Mouse (Mus musculus) lung, postnatal 0 days (tissue): ENCODE measurements at regions not wholly inside any gene's neighbourhood (a gene's known extent, or its start where the extent isn't known, plus 50 kb on each side); places are given as distances from the start of the nearest gene placed in this dataset.

Experiments
- ATAC-seq: fragments of 200-750 bp; cut with Nextera tagmentation; 2 replicates; pipeline ENCODE4 v1.8.0; 2017; ENCODE audit warnings: moderate library complexity
- DNase-seq: peaks from one replicate; pipeline ENCODE4 v3.0.0-alpha.2; 2016; ENCODE audit warnings: low spot score
- H3K27ac ChIP-seq: fragments of 300-500 bp; sonication (generic); 2 replicates; pipeline ENCODE4 v1.5.1; 2014; ENCODE audit warnings: antibody characterized with exemption, mild to moderate bottlenecking, low read length, mixed read lengths
- H3K27me3 ChIP-seq: fragments of 300-500 bp; sonication (generic); replicated peaks from 2 replicates; pipeline ENCODE4 v1.6.1; 2014; ENCODE audit warnings: low read length, mixed read lengths; ENCODE audit not compliant: insufficient read depth
- H3K36me3 ChIP-seq: fragments of 300-500 bp; sonication (generic); 2 replicates; pipeline ENCODE4 v1.6.1; 2014; ENCODE audit warnings: low read length, mixed read lengths; ENCODE audit not compliant: insufficient read depth
- H3K4me1 ChIP-seq: fragments of 300-500 bp; sonication (generic); 2 replicates; pipeline ENCODE4 v1.6.1; 2014; ENCODE audit warnings: antibody characterized with exemption, low read depth, low read length, mixed read lengths; ENCODE audit not compliant: insufficient read depth
- H3K4me2 ChIP-seq: fragments of 300-500 bp; sonication (generic); replicated peaks from 2 replicates; pipeline ENCODE4 v1.6.1; 2014; ENCODE audit warnings: low read depth, mild to moderate bottlenecking, low read length, moderate library complexity, mixed read lengths
- H3K4me3 ChIP-seq: fragments of 300-500 bp; sonication (generic); 2 replicates; pipeline ENCODE4 v1.5.1; 2014; ENCODE audit warnings: low read depth, low read length
- H3K9ac ChIP-seq: fragments of 300-500 bp; sonication (generic); replicated peaks from 2 replicates; pipeline ENCODE4 v1.6.1; 2014; ENCODE audit warnings: low read depth, mild to moderate bottlenecking
- H3K9me3 ChIP-seq: fragments of 300-500 bp; sonication (generic); 2 replicates; pipeline ENCODE4 v1.6.1; 2016; ENCODE audit warnings: low read length, mixed read lengths
- CTCF ChIP-seq: IDR thresholded peaks from 2 replicates; pipeline ENCODE4 v1.5.1; 2016; ENCODE audit warnings: antibody characterized with exemption, mild to moderate bottlenecking
- EP300 ChIP-seq: IDR thresholded peaks from 2 replicates; pipeline ENCODE4 v1.6.1; 2016; ENCODE audit warnings: antibody characterized with exemption, mild to moderate bottlenecking, control low read depth
- WGBS: fragments of 180-500 bp; shearing (Covaris S2); extraction: QIAGEN DNeasy Blood & Tissue Kit; methylation state at CpG from one replicate; pipeline ENCODE4 v1.1.7; 2014; 5-methylcytosine and 5-hydroxymethylcytosine counted together

DNA sequence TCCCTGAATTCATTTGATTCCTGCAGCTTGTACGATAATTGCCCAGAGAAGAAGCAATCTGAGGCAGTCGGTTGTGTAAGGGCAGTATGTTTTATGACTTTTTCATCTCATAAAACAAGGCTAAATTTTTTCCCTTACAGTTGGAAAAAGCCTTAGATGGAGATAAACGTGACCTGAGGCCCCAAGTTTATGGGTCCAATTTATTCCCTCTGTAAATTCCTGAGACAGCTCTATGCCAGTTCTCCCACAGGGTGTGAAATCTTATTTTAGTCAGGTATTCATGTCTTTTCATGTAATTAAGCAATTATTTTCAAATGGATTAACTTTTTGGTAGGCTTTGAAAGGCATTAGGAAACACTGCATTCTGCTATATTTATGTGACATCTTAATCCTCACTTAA is 164.7 kb upstream of the Slc39a10 start:
- no peak for DNase-seq

DNA sequence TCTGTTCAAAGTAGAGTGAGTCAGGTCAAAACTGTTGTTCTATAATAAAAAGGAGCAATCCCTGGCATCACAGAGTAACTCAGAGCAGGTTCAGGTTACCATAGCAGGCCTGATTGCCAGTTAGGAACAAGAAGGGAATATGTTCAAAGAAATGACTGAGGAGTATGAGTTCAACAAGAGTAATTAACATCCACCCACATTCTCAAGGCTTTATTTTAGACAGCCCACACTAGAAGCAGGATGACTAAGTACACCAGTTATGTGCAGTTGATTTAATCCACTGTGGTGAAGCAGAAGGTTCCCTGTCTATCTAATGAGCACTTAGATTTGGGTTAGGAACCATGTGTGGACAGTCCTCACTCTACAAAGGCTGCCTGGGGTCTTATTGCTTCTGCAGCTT is 158.5 kb upstream of the Slc39a10 start:
- H3K9me3 ChIP-seq: no peaks in the 10 kb centered on the region
- no peaks in the 10 kb centered on the region for H3K36me3 ChIP-seq
- H3K9ac ChIP-seq: no peak overlapping the region
- H3K27me3 ChIP-seq: no peaks in the 10 kb centered on the region
- no peaks in the 10 kb centered on the region for H3K4me1 ChIP-seq
- ATAC-seq (no peak), DNase-seq (no peak)
- no peak overlapping the region for H3K4me3 ChIP-seq
- no peak overlapping the region for H3K4me2 ChIP-seq
- H3K27ac ChIP-seq: no peak overlapping the region
- TF ChIP-seq EP300 (no peak), CTCF (no peak)

More for the DNA sequence above, 164.7 kb upstream of the Slc39a10 start:
- ATAC-seq: no peak
- H3K36me3 ChIP-seq: no peaks in the 10 kb centered on the region
- H3K4me2 ChIP-seq: no peak overlapping the region
- H3K27ac ChIP-seq: no peak overlapping the region
- no peak overlapping the region for H3K9ac ChIP-seq
- no peaks in the 10 kb centered on the region for H3K27me3 ChIP-seq
- TF ChIP-seq CTCF (no peak), EP300 (no peak)
- H3K9me3 ChIP-seq: no peaks in the 10 kb centered on the region
- 57% methylated on average over 3 of the region's 3 CpGs for WGBS
- H3K4me1 ChIP-seq: no peaks in the 10 kb centered on the region
- H3K4me3 ChIP-seq: no peak overlapping the region

DNA sequence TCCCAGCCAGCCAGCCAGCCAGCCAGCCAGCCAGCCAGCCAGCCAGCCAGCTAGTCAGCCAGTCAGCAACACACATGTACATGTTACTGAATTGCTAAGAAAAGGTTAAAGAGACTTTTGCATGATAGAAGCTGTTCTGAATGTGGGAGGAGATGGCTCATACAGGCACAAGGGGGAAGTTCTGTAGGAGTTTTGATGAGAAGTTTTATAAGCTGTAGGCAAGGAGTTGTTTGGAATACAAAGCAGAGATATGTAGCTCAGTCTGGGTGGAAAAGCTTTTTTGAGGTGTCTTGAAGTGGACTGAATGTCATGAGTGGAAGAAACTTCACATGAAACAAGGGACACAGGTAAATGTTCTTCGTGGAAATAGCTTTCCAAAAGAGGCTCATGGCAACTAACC is 157.8 kb upstream of the Slc39a10 start:
- Histone ChIP-seq H3K4me3 (no peak overlapping the region), H3K36me3 (no peaks in the 10 kb centered on the region), H3K27me3 (no peaks in the 10 kb centered on the region), H3K9ac (no peak overlapping the region), H3K9me3 (no peaks in the 10 kb centered on the region), H3K27ac (no peak overlapping the region), H3K4me2 (no peak overlapping the region), H3K4me1 (no peaks in the 10 kb centered on the region)
- DNase-seq: no peak
- no peak for TF ChIP-seq EP300
- no peak for TF ChIP-seq CTCF
- WGBS: 62% methylated on average over 1 of the region's 1 CpGs
- no peak for ATAC-seq

DNA sequence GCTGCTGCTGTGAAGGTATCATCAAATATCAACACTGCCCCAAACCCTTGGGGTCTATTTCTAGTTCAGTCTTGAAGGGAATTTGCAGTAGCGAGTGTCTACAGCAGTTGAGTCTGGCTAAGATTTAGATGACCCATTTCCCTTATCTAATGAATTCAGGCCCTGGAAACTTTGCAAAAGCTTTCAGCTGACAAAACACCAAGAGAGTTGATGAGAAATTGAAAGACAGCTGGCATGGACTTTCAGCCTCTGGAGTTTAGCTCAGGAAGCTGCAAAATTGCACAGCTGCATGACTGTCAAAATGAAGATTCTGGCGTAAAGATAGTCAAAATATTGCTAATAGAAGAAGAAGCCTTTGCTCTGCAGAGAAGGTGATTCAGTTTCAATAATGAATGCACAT is 144.9 kb upstream of the Slc39a10 start:
- H3K27me3 ChIP-seq: no peaks in the 10 kb centered on the region
- no peaks in the 10 kb centered on the region for H3K4me1 ChIP-seq
- H3K9ac ChIP-seq: no peak overlapping the region
- no peaks in the 10 kb centered on the region for H3K36me3 ChIP-seq
- no peak for DNase-seq
- WGBS: 83% methylated on average over 2 of the region's 2 CpGs
- TF ChIP-seq CTCF (no peak), EP300 (no peak)
- no peak overlapping the region for H3K4me3 ChIP-seq
- no peaks in the 10 kb centered on the region for H3K9me3 ChIP-seq
- no peak overlapping the region for H3K4me2 ChIP-seq
- ATAC-seq: no peak
- no peak overlapping the region for H3K27ac ChIP-seq

- 8% methylated on average over 1 of the region's 1 CpGs for WGBS
- DNase-seq (no peak), ATAC-seq (no peak)
- Histone ChIP-seq H3K4me3 (no peak overlapping the region), H3K27ac (no peak overlapping the region), H3K36me3 (no peaks in the 10 kb centered on the region), H3K9me3 (no peaks in the 10 kb centered on the region), H3K4me2 (no peak overlapping the region), H3K4me1 (no peaks in the 10 kb centered on the region), H3K9ac (no peak overlapping the region), H3K27me3 (no peaks in the 10 kb centered on the region)
- TF ChIP-seq CTCF (no peak), EP300 (no peak)
These were observed 126.7 kb upstream of the Slc39a10 start for GRCm38 (mm10) chr1:47019356-47019755.

GRCm38 (mm10) chr1:47014526-47014925 is 121.9 kb upstream of the Slc39a10 start:
- H3K9ac ChIP-seq: no peak overlapping the region
- H3K27ac ChIP-seq: no peak overlapping the region
- DNase-seq (no peak), ATAC-seq (no peak)
- H3K9me3 ChIP-seq: no peaks in the 10 kb centered on the region
- no peak overlapping the region for H3K4me2 ChIP-seq
- H3K4me3 ChIP-seq: no peak overlapping the region
- H3K36me3 ChIP-seq: no peaks in the 10 kb centered on the region
- TF ChIP-seq EP300: no peak
- TF ChIP-seq CTCF: no peak
- H3K4me1 ChIP-seq: no peaks in the 10 kb centered on the region
- WGBS: 41% methylated on average over 1 of the region's 1 CpGs
- H3K27me3 ChIP-seq: no peaks in the 10 kb centered on the region

DNA sequence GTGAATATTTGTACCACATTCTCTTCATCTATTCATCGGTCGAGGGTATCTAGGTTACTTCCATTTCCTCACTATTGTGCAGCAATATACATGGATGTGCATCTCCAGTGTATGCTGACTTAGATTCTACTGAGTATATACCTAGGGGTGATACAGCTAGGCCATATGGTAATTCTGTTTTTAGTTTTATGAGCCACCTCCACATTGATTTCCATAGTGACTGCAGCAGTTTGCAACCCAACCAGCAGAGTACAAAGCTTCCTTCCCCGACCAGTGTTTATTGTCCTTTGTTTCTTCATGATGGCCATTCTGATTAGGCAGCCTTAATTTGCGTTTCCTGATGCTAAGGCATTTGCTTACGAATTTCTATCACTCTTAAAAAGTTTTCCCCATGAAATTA is 111.1 kb upstream of the Slc39a10 start:
- TF ChIP-seq EP300: no peak
- no peak for TF ChIP-seq CTCF
- H3K27me3 ChIP-seq: no peaks in the 10 kb centered on the region
- no peaks in the 10 kb centered on the region for H3K36me3 ChIP-seq
- no peaks in the 10 kb centered on the region for H3K9me3 ChIP-seq
- DNase-seq (no peak), ATAC-seq (no peak)
- H3K4me3 ChIP-seq: no peak overlapping the region
- WGBS: 65% methylated on average over 5 of the region's 5 CpGs
- no peak overlapping the region for H3K4me2 ChIP-seq
- no peak overlapping the region for H3K27ac ChIP-seq
- H3K4me1 ChIP-seq: no peaks in the 10 kb centered on the region
- no peak overlapping the region for H3K9ac ChIP-seq
